ENCODE assay signal across 8 mouse cellular contexts in genomic region chr6:127151565-127152105, GRCm38 (mm10). TPM values are rescaled to one million over a fixed set of nuclear protein-coding genes. Genes with fewer than 3 reads are reported as not detected.
DNase-seq lines count a peak whose midpoint lies in the region; ATAC-seq lines count a peak whose summit lies in the region.

No protein-coding gene starts in this region.

- H3K4me1 ChIP-seq in embryonic facial prominence, embryonic 15.5 days = peaks cover 60% of the 10 kb centered on the region
- peaks cover 13% of the 10 kb centered on the region for H3K4me1 ChIP-seq in hindbrain, embryonic 11.5 days (replicated peaks; ENCODE audit: control insufficient read depth, insufficient read depth, low read length)
- H3K4me1 ChIP-seq in limb, embryonic 15.5 days = peaks cover 65% of the 10 kb centered on the region
- peaks cover 62% of the 10 kb centered on the region for H3K4me1 ChIP-seq in midbrain, embryonic 16.5 days (ENCODE audit: control insufficient read depth, insufficient read depth, low read length)
- peaks cover 42% of the 10 kb centered on the region for H3K4me1 ChIP-seq in stomach, embryonic 15.5 days

- peak overlapping the region; percentile 94 for H3K4me2 ChIP-seq in embryonic facial prominence, embryonic 15.5 days (replicated peaks)
- H3K4me2 ChIP-seq in hindbrain, embryonic 11.5 days (replicated peaks; ENCODE audit: low read depth, low read length) = peak overlapping the region; percentile 90
- peak overlapping the region; percentile 93 for H3K4me2 ChIP-seq in limb, embryonic 15.5 days
- peak overlapping the region; percentile 72 for H3K4me2 ChIP-seq in midbrain, embryonic 16.5 days (ENCODE audit: low read length)
- peak overlapping the region; percentile 91 for H3K4me2 ChIP-seq in stomach, embryonic 15.5 days

- peak; percentile 59 to 63 for DNase-seq in B cell, adult 2 months
- DNase-seq in Muller cell, postnatal 12 days (ENCODE audit: inconsistent ontology term) = peak; percentile 68
- peak; percentile 65 for DNase-seq in hindbrain, embryonic 11.5 days (ENCODE audit: low spot score)

- H3K36me3 ChIP-seq in embryonic facial prominence, embryonic 15.5 days = peaks cover 2% of the 10 kb centered on the region; the same call in 1 of the 2 replicates
- no peaks in the 10 kb centered on the region for H3K36me3 ChIP-seq in hindbrain, embryonic 11.5 days (ENCODE audit: control insufficient read depth, insufficient read depth, low read length)
- H3K36me3 ChIP-seq in limb, embryonic 15.5 days = peaks cover 5% of the 10 kb centered on the region; the same call in 1 of the 2 replicates
- H3K36me3 ChIP-seq in midbrain, embryonic 16.5 days (ENCODE audit: control insufficient read depth, insufficient read depth, low read length) = no peaks in the 10 kb centered on the region
- peaks cover 2% of the 10 kb centered on the region; the same call in 1 of the 2 replicates for H3K36me3 ChIP-seq in stomach, embryonic 15.5 days

- peak overlapping the region; percentile 27 for H3K9ac ChIP-seq in embryonic facial prominence, embryonic 15.5 days
- H3K9ac ChIP-seq in hindbrain, embryonic 11.5 days (ENCODE audit: low read depth, low read length) = peak overlapping the region; percentile 45
- peak overlapping the region; percentile 39 for H3K9ac ChIP-seq in limb, embryonic 15.5 days
- peak overlapping the region; percentile 59 for H3K9ac ChIP-seq in midbrain, embryonic 16.5 days (ENCODE audit: low read depth, low read length)
- peak overlapping the region; percentile 16; the same call in 1 of the 2 replicates for H3K9ac ChIP-seq in stomach, embryonic 15.5 days

- peak overlapping the region; percentile 76 for H3K4me3 ChIP-seq in embryonic facial prominence, embryonic 15.5 days (replicated peaks)
- H3K4me3 ChIP-seq in hindbrain, embryonic 11.5 days (ENCODE audit: low read depth, low read length) = peak overlapping the region; percentile 73
- peak overlapping the region; percentile 80 for H3K4me3 ChIP-seq in limb, embryonic 15.5 days
- peak overlapping the region; percentile 46 for H3K4me3 ChIP-seq in midbrain, embryonic 16.5 days (ENCODE audit: low read depth, low read length)
- peak overlapping the region; percentile 82 for H3K4me3 ChIP-seq in stomach, embryonic 15.5 days (replicated peaks)

- H3K27ac ChIP-seq in embryonic facial prominence, embryonic 15.5 days (replicated peaks) = peak overlapping the region; percentile 93
- peak overlapping the region; percentile 68 for H3K27ac ChIP-seq in hindbrain, embryonic 11.5 days (ENCODE audit: low read depth, low read length)
- peak overlapping the region; percentile 97 for H3K27ac ChIP-seq in limb, embryonic 15.5 days
- H3K27ac ChIP-seq in midbrain, embryonic 16.5 days (ENCODE audit: low read length) = peak overlapping the region; percentile 44
- H3K27ac ChIP-seq in stomach, embryonic 15.5 days = peak overlapping the region; percentile 90

- ATAC-seq in embryonic facial prominence, embryonic 15.5 days (ENCODE audit: insufficient number of reproducible peaks, low FRiP score, low TSS enrichment, low read depth) = no peak
- ATAC-seq in hindbrain, embryonic 11.5 days (ENCODE audit: low FRiP score) = peak; percentile 8; the same call in 1 of the 2 replicates
- peak; percentile 2; the same call in 1 of the 2 replicates for ATAC-seq in limb, embryonic 15.5 days (ENCODE audit: insufficient number of reproducible peaks, low FRiP score, low TSS enrichment, low read depth)
- peak; percentile 6 for ATAC-seq in midbrain, embryonic 16.5 days
- ATAC-seq in stomach, embryonic 15.5 days (ENCODE audit: insufficient read depth, low FRiP score, low read depth) = peak; percentile 7
- no peak for ATAC-seq in frontal cortex, adult (ENCODE audit: low TSS enrichment)

- no peaks in the 10 kb centered on the region for H3K9me3 ChIP-seq in embryonic facial prominence, embryonic 15.5 days (replicated peaks)
- H3K9me3 ChIP-seq in hindbrain, embryonic 11.5 days (ENCODE audit: control insufficient read depth, low read length) = no peaks in the 10 kb centered on the region
- H3K9me3 ChIP-seq in limb, embryonic 15.5 days = no peaks in the 10 kb centered on the region
- H3K9me3 ChIP-seq in midbrain, embryonic 16.5 days (replicated peaks; ENCODE audit: control insufficient read depth, low read length, poor library complexity, severe bottlenecking) = no peaks in the 10 kb centered on the region
- H3K9me3 ChIP-seq in stomach, embryonic 15.5 days = no peaks in the 10 kb centered on the region

- no peaks in the 10 kb centered on the region for H3K27me3 ChIP-seq in embryonic facial prominence, embryonic 15.5 days
- H3K27me3 ChIP-seq in hindbrain, embryonic 11.5 days (ENCODE audit: control insufficient read depth, insufficient read depth, low read length) = peaks cover 41% of the 10 kb centered on the region
- H3K27me3 ChIP-seq in limb, embryonic 15.5 days = 0 out of 2 replicates have a peak, but pooled peaks cover 3% of the 10 kb centered on the region
- H3K27me3 ChIP-seq in midbrain, embryonic 16.5 days (ENCODE audit: control insufficient read depth, insufficient read depth, low read depth, low read length) = peaks cover 24% of the 10 kb centered on the region
- H3K27me3 ChIP-seq in stomach, embryonic 15.5 days (replicated peaks) = no peaks in the 10 kb centered on the region

- under 1% methylated on average over 29 of the region's 29 CpGs for WGBS in embryonic facial prominence, embryonic 15.5 days
- 0% methylated on average over 29 of the region's 29 CpGs for WGBS in hindbrain, embryonic 11.5 days
- under 1% methylated on average over 29 of the region's 29 CpGs for WGBS in limb, embryonic 15.5 days
- under 1% methylated on average over 29 of the region's 29 CpGs for WGBS in midbrain, embryonic 16.5 days
- under 1% methylated on average over 29 of the region's 29 CpGs for WGBS in stomach, embryonic 15.5 days

RNA-seq across cellular contexts. Expression of gene Ccnd2, which starts 0.4 kb away (rescaled TPM):
- 918 and 948 TPM in 2 replicates for polyA plus RNA-seq in embryonic facial prominence, embryonic 15.5 days (2015; fragmentation: Nextera tagmentation; extraction: Ambion mirVana)
- 1,153 and 1,300 TPM in 2 replicates for polyA plus RNA-seq in hindbrain, embryonic 11.5 days (2014; fragmentation: Nextera tagmentation; extraction: Ambion mirVana)
- polyA plus RNA-seq in limb, embryonic 15.5 days (2015; fragmentation: Nextera tagmentation; extraction: Ambion mirVana) = 1,131 and 1,164 TPM in 2 replicates
- 245 and 326 TPM in 2 replicates for polyA plus RNA-seq in midbrain, embryonic 16.5 days (2015; fragmentation: Nextera tagmentation; extraction: Ambion mirVana)
- 922 and 986 TPM in 2 replicates for polyA plus RNA-seq in stomach, embryonic 15.5 days (2015; fragmentation: Nextera tagmentation; extraction: Ambion mirVana)

RNA-seq across cellular contexts. Expression of gene Tigar, which starts 42.3 kb away (rescaled TPM):
- 2.7 and 3.1 TPM in 2 replicates for polyA plus RNA-seq in embryonic facial prominence, embryonic 15.5 days (2015; fragmentation: Nextera tagmentation; extraction: Ambion mirVana)
- polyA plus RNA-seq in hindbrain, embryonic 11.5 days (2014; fragmentation: Nextera tagmentation; extraction: Ambion mirVana) = 5.8 and 6.4 TPM in 2 replicates
- 2.2 and 2.6 TPM in 2 replicates for polyA plus RNA-seq in limb, embryonic 15.5 days (2015; fragmentation: Nextera tagmentation; extraction: Ambion mirVana)
- polyA plus RNA-seq in midbrain, embryonic 16.5 days (2015; fragmentation: Nextera tagmentation; extraction: Ambion mirVana) = 5.9 and 7.4 TPM in 2 replicates
- 2.9 and 4.4 TPM in 2 replicates for polyA plus RNA-seq in stomach, embryonic 15.5 days (2015; fragmentation: Nextera tagmentation; extraction: Ambion mirVana)

Comparison
In these comparisons a context has a peak if more than half of its experiments do, and no peak if none do; other contexts are left out.
1. ATAC-seq: peak in hindbrain, embryonic 11.5 days (single experiment), limb, embryonic 15.5 days (single experiment), midbrain, embryonic 16.5 days (single experiment) and stomach, embryonic 15.5 days (single experiment); none in embryonic facial prominence, embryonic 15.5 days (single experiment) and frontal cortex, adult (single experiment).
2. H3K27ac ChIP-seq: peak in every context shown above with its lines; median percentile 97 in limb, embryonic 15.5 days; 93 in embryonic facial prominence, embryonic 15.5 days; 90 in stomach, embryonic 15.5 days; 68 in hindbrain, embryonic 11.5 days; 44 in midbrain, embryonic 16.5 days.
3. Peak in every context shown above with its lines, with median percentiles within 50 percentile points of each other: DNase-seq, H3K4me2 ChIP-seq, H3K4me3 ChIP-seq and H3K9ac ChIP-seq.